Mouse (Mus musculus) olfactory bulb, adult 2 months (tissue): ENCODE results near the gene Fam213a.

Experiments
- CTCF ChIP-seq: fragments of 200-500 bp; IDR thresholded peaks from 2 replicates; pipeline ENCODE4 v1.5.1; 2012; ENCODE audit warnings: low read depth, mild to moderate bottlenecking, low read length, moderate library complexity; ENCODE audit not compliant: insufficient read depth
- POLR2A ChIP-seq: fragments of 200-500 bp; IDR thresholded peaks from 2 replicates; pipeline ENCODE4 v1.6.1; 2012; ENCODE audit warnings: mild to moderate bottlenecking, low read depth, low read length, moderate library complexity; ENCODE audit not compliant: insufficient read depth

DNA sequence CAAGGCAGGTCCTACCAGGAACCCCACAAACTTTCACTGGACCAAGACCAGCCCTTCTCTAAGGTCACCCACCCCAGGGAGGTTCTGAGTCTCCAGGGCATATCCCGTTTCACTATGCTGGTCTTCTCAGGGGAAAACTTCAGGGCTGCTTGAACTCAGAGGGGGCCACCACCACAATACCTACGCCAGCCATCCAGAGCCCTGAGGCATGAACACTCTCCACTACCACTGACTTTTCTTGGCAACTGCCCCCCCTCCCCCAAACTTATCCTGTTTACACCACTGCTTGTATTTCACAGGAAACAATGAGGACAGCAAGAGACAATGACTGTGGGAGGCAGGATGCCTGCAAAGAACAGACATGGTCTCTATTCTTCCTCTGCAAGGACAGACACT is 54.6 kb downstream of the Fam213a start:
- TF ChIP-seq POLR2A (no peak), CTCF (no peak)
